Mouse (Mus musculus): ENCODE measurements at regions not wholly inside any gene's neighbourhood (a gene's known extent, or its start where the extent isn't known, plus 50 kb on each side); places are given as distances from the start of the nearest gene placed in this dataset. TPM values are rescaled to one million over a fixed set of nuclear protein-coding genes. Genes with fewer than 3 reads are reported as not detected.

DNA sequence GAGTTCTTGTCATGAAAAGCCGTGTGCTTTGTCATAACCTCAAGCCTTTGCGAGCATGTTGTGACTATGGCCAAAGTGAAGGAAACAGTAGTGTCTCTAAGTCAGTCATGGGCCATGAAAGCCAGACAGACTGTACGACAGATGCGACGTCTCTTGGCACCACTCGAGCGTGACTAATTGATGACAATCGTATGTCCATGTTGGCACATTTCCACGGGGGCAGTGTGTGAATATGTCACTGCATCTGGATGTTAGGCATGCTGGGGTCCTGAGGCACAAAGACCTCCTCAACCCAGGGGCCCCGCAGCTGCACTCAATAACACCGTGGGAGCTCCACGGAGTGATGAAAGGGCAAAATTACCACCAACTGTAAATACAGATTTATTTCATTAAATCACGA is 77.1 kb upstream of the Paip1 start:
- Histone ChIP-seq H3K4me3 (replicated peaks; ENCODE audit: low read length) (no peak overlapping the region), H3K9ac (replicated peaks; ENCODE audit: low read depth, low read length) (no peak overlapping the region), H3K36me3 (ENCODE audit: control insufficient read depth, insufficient read depth) (peaks cover 16% of the 10 kb centered on the region), H3K4me1 (replicated peaks; ENCODE audit: control insufficient read depth, insufficient read depth, low read length) (0 out of 2 replicates have a peak, but pooled peaks cover 4% of the 10 kb centered on the region), H3K27ac (ENCODE audit: low read length) (no peak overlapping the region), H3K27me3 (replicated peaks; ENCODE audit: control insufficient read depth, insufficient read depth, low read length) (no peaks in the 10 kb centered on the region), H3K9me3 (ENCODE audit: control insufficient read depth, low read length) (no peaks in the 10 kb centered on the region), H3K4me2 (ENCODE audit: low read length) (no peak overlapping the region)
- peak; percentile 36 for ATAC-seq
- 44% methylated on average over 13 of the region's 13 CpGs for WGBS

DNA sequence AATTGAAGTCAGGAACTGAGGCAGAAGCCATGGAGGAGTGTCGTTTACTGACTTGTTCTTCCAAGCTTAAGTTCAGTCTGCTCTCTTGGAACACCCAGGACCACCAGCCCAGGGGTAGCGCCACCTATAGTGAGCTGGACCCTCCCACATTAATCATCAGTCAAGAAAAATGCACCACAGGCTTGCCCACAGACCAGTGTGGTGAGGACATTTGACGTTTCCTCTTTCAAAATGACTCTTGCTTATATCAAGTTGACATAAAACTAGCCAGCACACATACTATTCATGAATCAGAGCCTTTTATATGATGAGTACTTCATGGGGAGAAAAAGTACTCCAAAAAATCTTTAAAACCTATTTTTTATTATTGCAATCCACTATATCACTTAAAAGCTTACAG is 69.7 kb upstream of the Paip1 start:
- H3K27ac ChIP-seq (ENCODE audit: low read length): no peak overlapping the region
- WGBS: 85% methylated on average over 3 of the region's 3 CpGs
- H3K9me3 ChIP-seq (ENCODE audit: control insufficient read depth, low read length): no peaks in the 10 kb centered on the region
- no peaks in the 10 kb centered on the region for H3K27me3 ChIP-seq (replicated peaks; ENCODE audit: control insufficient read depth, insufficient read depth, low read length)
- H3K9ac ChIP-seq (replicated peaks; ENCODE audit: low read depth, low read length): no peak overlapping the region
- no peak overlapping the region for H3K4me3 ChIP-seq (replicated peaks; ENCODE audit: low read length)
- H3K36me3 ChIP-seq (ENCODE audit: control insufficient read depth, insufficient read depth): peaks cover 27% of the 10 kb centered on the region
- ATAC-seq: no peak
- H3K4me1 ChIP-seq (replicated peaks; ENCODE audit: control insufficient read depth, insufficient read depth, low read length): no peaks in the 10 kb centered on the region
- no peak overlapping the region for H3K4me2 ChIP-seq (ENCODE audit: low read length)

DNA sequence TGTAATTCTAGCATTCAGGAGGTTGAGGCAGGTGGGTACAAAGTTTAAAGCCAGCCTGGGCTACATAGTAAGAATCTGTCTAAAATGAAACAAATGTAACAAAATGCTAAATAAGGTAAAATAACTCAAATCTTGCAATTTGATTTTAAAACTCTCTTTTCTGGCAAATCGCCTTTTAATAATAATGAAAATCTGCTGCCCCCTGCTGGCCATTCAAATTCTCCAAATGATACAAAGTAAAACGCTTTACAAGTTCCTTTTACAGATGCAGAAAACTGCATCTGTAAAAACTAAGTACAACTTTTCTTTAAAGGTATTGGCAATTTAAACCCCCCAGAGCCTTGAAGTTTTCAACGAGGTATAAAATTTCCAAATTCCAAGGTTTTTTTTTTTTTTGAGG is 65.0 kb upstream of the Paip1 start:
- Histone ChIP-seq H3K9me3 (ENCODE audit: control insufficient read depth, low read length) (no peaks in the 10 kb centered on the region), H3K9ac (replicated peaks; ENCODE audit: low read depth, low read length) (no peak overlapping the region), H3K4me3 (replicated peaks; ENCODE audit: low read length) (no peak overlapping the region), H3K27ac (ENCODE audit: low read length) (no peak overlapping the region), H3K36me3 (ENCODE audit: control insufficient read depth, insufficient read depth) (peaks cover 3% of the 10 kb centered on the region; the same call in 1 of the 2 replicates), H3K4me1 (replicated peaks; ENCODE audit: control insufficient read depth, insufficient read depth, low read length) (no peaks in the 10 kb centered on the region), H3K27me3 (replicated peaks; ENCODE audit: control insufficient read depth, insufficient read depth, low read length) (no peaks in the 10 kb centered on the region), H3K4me2 (ENCODE audit: low read length) (no peak overlapping the region)
- ATAC-seq: no peak
- WGBS: 56% methylated on average over 3 of the region's 3 CpGs

DNA sequence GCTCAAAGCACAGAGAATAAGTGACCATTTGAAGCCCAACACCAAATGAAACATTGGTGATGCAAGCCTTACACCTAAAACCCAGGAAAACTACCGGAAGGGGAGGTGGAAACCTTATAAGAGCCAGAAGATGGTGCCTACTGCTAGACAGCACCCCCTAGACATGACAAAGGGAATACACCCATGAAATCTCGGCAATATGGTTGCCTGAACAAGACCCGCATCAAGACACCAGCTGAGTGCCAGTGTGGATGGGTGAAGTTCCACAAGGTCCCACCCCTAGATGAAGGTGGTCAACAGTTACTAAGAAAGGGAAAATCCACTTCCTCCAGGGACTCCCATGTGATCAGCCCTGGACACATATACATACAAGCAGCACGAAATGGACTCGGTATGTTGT is 64.2 kb upstream of the Paip1 start:
- Histone ChIP-seq H3K4me3 (replicated peaks; ENCODE audit: low read length) (no peak overlapping the region), H3K27me3 (replicated peaks; ENCODE audit: control insufficient read depth, insufficient read depth, low read length) (no peaks in the 10 kb centered on the region), H3K27ac (ENCODE audit: low read length) (no peak overlapping the region), H3K36me3 (ENCODE audit: control insufficient read depth, insufficient read depth) (peaks cover 3% of the 10 kb centered on the region; the same call in 1 of the 2 replicates), H3K4me1 (replicated peaks; ENCODE audit: control insufficient read depth, insufficient read depth, low read length) (no peaks in the 10 kb centered on the region), H3K9me3 (ENCODE audit: control insufficient read depth, low read length) (no peaks in the 10 kb centered on the region), H3K4me2 (ENCODE audit: low read length) (no peak overlapping the region), H3K9ac (replicated peaks; ENCODE audit: low read depth, low read length) (no peak overlapping the region)
- WGBS: 92% methylated on average over 5 of the region's 5 CpGs
- ATAC-seq: no peak

DNA sequence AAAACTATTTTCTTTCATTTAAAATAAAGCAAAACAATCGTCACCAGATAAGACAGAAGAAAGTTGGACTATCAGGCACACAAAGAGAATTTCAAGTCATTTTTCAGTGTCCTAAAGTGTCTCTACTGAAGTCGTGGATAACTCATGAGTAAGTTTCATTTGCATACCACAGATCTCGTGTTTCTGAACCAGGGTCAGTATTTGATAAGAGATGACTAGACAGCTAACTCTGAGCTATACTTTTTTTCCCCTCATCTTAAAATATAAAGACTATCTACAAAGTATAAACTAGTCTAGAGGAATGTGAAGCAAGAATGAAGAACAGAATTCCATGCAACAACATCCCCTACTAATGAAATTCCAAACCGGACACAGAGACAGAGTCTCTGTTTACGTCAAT is 60.9 kb upstream of the Paip1 start:
- WGBS: 90% methylated on average over 5 of the region's 5 CpGs
- Histone ChIP-seq H3K4me2 (ENCODE audit: low read length) (no peak overlapping the region), H3K27ac (ENCODE audit: low read length) (no peak overlapping the region), H3K9me3 (ENCODE audit: control insufficient read depth, low read length) (no peaks in the 10 kb centered on the region), H3K4me1 (replicated peaks; ENCODE audit: control insufficient read depth, insufficient read depth, low read length) (no peaks in the 10 kb centered on the region), H3K4me3 (replicated peaks; ENCODE audit: low read length) (no peak overlapping the region), H3K36me3 (ENCODE audit: control insufficient read depth, insufficient read depth) (peaks cover 8% of the 10 kb centered on the region), H3K9ac (replicated peaks; ENCODE audit: low read depth, low read length) (no peak overlapping the region), H3K27me3 (replicated peaks; ENCODE audit: control insufficient read depth, insufficient read depth, low read length) (no peaks in the 10 kb centered on the region)
- ATAC-seq: no peak

DNA sequence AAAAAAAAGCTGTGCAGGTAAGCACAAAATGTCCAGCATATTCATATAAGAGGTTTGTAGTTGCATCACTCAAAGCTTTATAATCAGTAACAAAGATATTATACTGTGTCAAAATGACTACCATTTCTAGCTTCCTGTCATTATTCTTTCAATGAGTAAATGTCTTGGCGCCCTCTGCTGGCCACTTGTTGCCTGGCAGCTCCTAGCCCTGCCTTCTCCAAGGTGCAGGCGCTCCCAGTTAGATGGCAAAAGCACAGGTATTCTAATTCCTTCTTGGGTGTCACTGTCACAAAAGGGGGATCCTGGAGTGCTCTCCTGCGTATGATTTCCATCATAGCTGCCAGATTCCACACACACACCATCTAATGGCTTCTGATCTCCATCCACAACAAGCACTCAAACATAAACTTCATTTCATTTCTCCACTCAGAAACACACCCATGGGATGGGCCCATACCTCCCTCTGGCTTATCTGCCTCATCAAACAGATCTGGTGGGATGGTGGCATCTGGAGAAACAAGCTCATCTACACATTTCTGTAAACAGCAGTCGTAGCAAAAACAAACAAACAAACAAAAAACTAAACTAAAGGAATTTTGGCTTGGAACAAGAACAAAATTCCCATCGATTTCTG is 49.9 kb upstream of the Paip1 start:
- Histone ChIP-seq H3K9me3 (ENCODE audit: control insufficient read depth, low read length) (no peaks in the 10 kb centered on the region), H3K4me2 (ENCODE audit: low read length) (no peak overlapping the region), H3K27ac (ENCODE audit: low read length) (no peak overlapping the region), H3K27me3 (replicated peaks; ENCODE audit: control insufficient read depth, insufficient read depth, low read length) (no peaks in the 10 kb centered on the region), H3K36me3 (ENCODE audit: control insufficient read depth, insufficient read depth) (peaks cover 15% of the 10 kb centered on the region), H3K4me3 (replicated peaks; ENCODE audit: low read length) (no peak overlapping the region), H3K9ac (replicated peaks; ENCODE audit: low read depth, low read length) (no peak overlapping the region), H3K4me1 (replicated peaks; ENCODE audit: control insufficient read depth, insufficient read depth, low read length) (no peaks in the 10 kb centered on the region)
- WGBS: 54% methylated on average over 5 of the region's 5 CpGs
- ATAC-seq: 0 out of 2 replicates have a peak, but pooled peaks have one; percentile 63

Small RNA genes lying in the stretch of these regions (microRNA-seq; reads per million reads assigned to microRNA genes)
- not detected for gene Gm44488

Measured in forebrain, embryonic 16.5 days (tissue).